Mouse (Mus musculus) retina, postnatal 7 days (tissue): ENCODE data around the gene Sec61a2.

ENCODE experiments used
- DNase-seq: peaks from one replicate; pipeline ENCODE4 v3.0.0-alpha.2; 2012; ENCODE audit warnings: low read depth, low spot score

The Sec61a2 gene

DNA sequence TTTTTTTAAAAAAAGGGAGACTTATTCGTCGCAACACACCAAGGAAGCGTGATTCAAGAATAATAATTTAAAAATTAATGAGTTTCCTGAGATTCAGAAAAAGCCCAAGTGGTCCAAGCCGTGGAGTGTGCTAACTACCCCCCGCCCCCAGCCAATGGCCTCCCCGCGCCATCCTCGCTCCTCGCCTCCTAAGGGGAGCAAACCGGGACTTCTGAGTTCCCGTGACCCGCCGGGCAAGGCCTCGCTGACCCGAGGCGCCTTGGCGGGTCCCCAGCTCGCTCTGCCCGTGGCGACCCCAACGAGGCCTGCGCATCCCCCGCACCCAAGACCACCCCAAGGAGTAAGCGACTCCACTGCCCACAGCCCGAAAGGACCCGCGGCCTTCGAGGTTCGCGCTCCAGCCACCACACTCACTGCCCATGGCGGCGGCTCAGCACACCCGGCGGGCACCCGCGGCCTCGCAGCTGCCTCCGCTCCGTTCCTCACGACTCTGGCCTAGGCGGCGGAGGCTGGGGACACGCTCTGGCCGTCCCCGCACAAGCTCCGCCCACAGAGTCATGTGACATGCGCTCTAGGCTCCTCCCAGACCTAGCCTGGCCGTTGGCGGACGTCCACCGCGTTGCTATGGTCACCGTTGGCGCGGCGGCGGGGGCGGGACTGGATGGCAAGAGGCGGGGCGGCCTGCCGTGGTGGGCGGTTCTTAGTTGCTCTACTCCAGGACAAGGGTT is at the start of gene Sec61a2:
Gene Sec61a2, minus strand, starts transcription at position 590 of the 728 bp plus-strand sequence.
- peak; percentile 96 for DNase-seq

DNA sequence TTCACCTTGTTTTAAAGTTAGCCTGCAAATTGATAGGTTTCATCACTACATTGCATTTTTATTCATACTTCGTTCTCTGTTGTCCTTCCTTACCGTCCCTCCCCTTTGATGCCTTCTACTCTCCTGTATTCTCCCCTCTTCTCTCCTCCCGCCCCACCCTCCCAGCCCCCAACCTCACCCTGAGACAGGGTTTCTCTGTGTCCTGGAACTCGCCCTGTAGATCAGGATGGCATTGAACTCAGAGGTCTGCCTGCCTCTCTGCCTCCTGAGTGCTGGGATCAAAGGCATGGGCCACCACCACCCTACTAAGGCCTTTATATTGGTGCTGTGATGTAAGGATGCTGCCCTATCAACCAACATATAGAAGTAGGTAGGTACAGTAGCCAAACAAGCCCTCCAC is 47.8 kb upstream of the Sec61a2 start:
- DNase-seq = no peak

DNA sequence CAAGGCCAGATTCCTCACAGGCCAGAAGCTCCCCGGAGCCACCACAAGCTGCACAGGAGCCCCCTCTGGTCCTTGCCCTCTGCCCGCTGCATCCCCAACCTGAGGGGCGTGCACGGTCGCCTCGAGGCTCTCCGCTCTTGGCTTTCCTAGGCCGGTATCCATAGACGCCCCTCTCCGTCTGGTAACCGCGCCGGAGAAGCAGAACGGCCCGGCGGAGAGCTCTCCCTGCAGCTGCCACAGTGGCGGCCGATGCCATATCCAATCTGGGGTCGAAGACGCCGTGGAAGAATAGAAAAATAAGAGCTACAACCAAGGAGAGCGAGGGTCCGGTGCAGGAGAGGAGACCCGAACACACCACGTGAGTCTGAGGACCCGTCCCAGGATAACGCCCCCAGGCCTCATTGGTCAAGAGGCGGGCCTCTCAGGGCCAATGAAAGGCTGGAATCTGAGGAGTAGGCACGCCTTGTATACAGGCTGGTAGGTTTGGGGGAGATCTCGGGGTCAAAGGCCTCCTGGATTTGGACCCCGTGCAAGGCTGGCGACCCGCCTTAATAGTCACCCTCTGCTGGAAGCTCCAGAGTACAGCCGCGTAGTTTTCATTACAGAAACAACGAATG is 47.3 kb upstream of the Sec61a2 start, which contains the start of gene Dhtkd1:
Gene Dhtkd1, minus strand, starts transcription at position 377 of the 617 bp plus-strand sequence.
- peak; percentile 14 for DNase-seq

DNA sequence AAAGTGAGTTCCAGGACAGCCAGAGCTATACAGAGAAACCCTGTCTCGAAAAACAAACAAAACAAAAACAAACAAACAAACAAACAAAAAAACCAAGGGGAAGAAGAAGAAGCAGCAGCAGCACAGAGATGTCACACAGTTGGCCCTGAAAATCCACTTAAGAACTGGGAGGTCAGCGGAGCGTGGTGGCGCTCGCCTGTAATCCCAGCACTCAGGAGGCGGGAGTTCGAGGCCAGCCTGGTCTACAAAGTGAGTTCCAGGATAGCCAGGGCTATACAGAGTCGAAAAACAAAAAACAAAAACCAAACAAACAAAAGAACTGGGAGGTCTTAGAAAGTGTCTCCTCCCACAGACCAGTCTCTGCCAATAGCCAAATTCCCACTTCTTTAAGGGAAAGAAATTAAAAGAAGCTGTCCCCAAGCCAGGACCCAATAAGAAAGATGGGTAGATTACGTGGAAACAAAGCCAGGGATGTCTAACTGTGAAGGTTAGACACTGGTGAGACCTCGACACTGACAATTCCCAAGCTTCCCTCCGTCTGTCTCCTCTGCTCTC is 46.7 kb upstream of the Sec61a2 start:
- DNase-seq = no peak

DNA sequence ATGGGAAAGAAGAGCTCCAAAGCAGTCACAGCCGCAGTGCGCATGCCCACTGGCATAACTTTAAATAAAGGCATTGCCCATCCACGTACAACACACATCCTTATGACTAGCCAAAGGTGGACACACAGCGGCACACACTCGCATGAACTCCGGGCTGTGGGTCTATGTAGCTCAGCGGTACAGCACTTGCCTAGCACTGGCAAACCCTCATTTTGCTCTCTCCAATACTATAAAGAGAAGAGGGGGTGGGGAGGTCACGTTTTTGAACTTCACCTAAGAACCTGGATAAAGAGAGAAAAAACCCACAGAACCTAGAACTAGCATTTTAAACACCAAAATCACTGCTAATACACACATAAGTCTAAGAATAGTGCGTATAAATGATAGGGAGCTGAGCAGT is 45.7 kb upstream of the Sec61a2 start:
- DNase-seq = no peak

DNA sequence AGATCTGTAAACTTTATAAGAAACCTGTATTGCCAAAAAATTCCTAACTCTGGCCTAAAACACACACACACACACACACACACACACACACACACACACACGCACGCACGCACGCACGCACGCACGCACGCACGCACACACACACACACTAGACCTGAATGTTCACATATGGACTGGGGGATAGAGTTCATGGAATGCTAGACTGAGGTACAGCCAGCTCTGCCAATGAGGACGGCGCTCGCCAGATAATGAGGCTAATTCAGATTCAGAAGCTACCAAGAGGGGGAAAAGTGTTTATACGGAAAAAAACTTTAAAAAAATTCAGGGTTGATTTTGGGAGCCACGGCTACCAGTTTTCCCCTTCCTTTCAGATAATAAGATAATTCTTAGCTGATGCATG is 44.7 kb upstream of the Sec61a2 start:
- DNase-seq = no peak

DNA sequence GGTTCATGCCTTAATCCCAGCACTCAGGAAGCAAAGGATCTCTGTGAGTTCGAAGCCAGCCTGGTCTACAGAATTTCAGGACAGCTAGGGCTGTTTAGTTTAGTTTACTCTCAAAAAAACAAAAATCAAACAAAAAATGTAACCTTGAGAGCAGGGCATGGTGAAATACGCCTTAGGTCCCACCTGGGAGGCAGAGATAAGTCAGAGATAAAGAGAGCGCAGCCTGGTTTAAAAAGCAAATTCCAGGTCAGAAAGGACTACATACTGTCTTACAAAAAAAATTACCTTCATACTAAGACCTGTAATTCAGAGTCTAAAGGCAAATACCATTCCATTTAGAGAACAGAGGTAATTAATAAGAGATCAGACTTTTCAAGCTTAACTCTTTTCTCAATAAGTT is 44.1 kb upstream of the Sec61a2 start:
- DNase-seq = no peak

DNA sequence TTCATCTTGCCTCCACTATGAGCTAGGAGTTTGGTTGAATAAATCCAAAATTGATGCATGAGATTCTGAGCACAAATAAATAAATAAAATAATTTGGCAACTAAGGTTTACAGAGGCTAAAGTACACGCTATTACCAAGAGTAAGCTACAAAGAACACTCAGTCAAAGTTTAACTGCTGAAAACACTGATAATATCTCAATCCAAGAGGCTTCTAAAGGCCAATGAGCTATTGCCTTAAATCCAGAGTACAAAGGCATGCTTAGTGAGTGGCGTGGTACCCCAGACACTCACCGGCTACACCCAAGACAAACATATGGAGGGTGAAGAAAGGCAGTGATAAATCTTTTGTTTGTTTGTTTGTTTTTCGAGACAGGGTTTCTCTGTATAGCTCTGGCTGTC is 41.3 kb upstream of the Sec61a2 start:
- DNase-seq = no peak

DNA sequence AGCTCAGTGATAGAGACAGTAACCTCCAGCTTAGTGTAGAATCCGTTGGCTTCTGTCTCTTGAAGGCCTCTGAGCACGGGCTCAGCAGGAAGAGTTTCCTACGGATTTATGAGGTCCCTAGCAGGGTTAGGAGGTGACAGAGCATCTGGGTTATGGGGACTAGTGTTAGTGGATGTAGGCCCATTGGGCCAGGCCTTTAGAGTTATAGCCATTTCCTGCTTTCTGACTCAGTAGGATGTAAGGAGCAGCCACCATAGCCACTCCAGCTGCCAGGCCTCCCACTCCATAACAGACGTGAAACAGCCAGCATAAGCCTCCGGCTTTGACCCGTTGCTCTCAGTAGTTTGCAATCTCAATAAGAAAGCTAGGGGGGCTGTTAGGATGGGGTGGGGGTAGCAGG is 40.8 kb upstream of the Sec61a2 start:
- no peak for DNase-seq

DNA sequence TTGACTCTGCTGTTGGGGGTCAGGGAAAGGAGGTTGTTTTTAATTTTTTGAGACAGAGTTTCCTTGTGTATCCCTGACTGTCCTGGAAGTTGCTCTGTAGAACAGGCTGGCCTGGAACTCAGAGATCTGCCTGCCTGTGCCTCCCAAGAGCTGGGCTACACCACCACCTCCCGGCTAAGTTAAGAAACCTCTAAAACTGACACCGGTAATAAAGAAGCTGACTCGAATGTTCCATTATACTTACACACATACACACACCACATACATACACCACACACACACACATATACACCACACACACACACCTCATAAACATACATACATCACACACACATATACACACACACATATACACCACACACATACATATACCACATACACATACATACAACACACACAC is 39.7 kb upstream of the Sec61a2 start:
- no peak for DNase-seq

DNA sequence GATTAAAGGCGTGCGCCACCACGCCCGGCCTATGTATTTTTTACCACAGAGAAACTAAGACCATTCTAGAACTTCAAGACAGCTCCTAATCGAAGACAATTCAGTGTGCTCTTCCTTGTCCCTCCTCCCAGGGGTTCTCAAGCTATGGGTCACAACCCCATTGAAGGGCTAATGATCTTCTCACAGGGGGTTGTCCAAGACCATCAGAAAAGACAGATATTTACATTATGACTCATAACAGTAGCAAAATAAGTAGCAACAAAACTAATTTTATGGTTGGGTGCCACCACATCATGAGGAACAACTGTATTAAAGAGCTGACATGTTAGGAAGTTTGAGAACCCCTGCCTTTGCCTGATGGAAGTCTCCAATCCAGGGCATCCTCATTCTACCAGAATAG is 36.7 kb upstream of the Sec61a2 start:
- DNase-seq = no peak

DNA sequence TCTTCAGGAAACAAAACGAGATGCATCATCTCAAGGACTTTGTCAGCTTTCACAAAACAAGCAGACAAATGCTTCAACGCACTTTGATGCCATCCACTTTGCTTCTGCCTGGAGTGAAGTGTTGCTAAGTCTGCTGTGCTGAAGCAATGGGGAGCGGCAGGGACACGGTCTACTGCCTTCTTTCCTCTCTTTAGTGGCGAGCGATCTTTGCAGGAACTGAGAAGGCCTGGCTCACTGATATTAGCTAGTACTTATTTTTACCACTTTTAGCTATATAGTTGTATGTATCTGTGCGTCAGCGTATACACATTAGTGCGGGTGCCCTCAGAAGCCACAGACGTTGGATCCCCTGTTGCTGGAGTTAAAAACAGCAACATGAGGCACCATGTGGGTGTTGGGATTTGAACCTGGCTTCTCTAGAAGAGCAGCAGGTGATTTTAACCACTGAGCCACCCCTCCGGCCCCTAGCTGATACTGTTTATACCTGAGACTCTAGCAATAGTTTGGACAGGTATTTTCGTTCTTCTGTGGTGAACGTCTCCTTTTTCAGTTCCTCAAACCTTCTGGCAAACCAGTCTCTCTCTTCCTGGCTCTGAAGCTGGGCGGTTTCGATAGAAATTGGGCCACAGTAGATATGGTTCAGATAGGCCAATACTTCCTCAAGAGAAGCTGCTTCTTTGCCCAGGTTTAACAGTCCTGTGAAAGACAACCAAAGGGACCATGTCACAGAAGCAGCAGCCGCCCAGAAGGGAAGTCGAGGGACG is 35.2 kb upstream of the Sec61a2 start:
- no peak for DNase-seq

DNA sequence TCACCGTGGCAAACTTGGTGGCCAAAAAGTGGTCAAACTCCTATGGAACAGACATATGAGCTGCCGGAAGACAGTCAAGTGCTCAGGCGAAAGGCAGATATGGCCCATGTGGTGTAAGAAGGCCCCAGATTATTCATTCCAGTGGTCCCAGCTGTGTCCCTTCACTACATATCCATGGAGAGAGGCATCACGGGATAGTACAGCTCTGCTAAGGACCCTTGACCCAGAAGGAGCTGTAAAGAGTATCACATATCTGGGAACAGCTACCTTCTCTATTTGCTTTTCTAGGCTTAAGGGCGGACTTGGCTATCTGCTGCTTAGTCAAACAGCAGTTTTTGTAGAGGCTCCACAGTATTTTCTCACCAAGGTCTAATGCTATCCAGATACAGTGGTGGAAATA is 34.6 kb upstream of the Sec61a2 start:
- no peak for DNase-seq

DNA sequence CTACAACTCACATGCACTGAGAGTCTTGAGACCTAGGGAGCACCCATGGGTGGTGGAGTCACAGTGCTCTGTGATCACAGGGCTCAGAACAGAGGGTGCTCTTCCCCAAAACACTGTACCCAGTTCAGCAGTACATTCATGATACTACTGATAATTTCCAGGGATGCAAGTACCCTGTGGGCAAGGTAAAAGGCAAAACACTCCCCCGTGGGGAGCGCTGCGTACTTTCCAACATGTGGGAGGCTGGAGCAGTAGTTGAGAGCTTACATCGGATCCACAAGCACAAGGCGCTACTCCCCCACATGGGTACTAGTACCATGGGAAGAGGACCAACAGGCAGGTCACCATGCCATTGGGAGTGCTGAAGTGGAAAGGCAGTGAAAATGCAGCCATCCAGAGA is 32.2 kb upstream of the Sec61a2 start:
- DNase-seq = no peak

DNA sequence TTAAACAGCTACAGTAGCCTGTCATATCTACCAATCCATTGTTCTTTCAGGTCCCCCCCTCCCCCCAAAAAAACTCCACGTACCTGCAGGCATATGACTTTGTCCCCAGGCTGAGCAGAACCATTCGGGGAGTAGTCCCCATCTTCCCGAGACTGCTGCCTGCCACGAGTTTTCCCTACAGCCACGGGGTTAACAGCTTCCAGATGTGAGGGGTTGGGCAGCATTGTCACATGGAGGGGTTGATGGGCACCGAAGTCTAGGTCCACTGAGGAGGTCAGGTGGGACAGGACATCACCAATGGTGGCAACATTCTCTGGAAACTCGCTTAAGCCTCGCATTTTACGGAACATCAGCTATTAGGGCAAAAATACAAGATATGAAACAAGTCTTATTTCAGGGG is 28.6 kb upstream of the Sec61a2 start:
- DNase-seq = no peak

DNA sequence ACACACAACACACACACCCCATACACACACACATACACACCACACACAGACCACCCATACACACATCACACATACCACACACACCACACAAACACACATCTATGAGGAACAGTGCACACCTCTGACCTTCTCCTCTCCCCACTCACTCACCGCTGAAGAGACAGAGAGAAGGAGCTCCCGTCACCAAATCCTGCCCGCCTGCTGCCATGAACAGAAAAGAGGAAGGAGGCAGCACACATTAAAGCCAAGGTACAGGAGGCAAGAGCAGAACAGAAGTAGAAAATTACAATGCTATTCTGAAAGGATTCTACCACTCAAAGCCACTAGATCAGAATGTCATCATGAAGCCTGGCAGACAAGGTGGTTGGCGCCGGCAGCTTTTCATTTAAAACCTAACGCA is 27.6 kb upstream of the Sec61a2 start:
- no peak for DNase-seq

DNA sequence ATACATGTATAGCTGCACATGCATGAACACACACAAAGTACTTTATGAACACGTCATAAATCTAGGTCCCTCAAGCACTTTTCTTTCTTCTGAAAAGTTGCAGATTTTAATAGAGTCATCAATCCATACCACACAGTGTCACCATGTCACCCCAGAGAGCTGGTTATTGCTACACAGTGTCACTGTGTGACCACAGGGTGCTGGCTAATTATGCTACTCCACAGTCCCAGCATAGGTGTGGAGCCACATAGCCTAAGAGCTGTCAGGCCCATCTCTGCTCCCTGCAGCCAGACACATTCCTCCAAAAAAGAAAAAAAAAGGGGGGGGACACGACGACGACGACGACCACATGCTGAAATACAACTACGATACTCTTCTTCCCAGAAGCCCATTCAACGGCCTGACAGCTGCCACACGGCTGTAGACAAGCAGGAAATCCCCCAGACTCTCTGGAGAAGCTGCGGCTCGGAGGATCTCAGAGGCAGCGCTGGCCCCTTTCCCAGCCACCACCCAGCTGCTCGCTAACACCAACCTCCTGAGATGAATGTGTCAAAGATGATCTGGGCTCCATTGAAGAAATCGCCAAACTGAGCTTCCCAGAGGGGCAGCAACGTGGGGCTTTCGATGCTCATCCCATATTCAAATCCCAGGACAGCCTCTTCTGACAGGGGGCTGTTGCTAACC is 16.2 kb upstream of the Sec61a2 start:
- DNase-seq = no peak

DNA sequence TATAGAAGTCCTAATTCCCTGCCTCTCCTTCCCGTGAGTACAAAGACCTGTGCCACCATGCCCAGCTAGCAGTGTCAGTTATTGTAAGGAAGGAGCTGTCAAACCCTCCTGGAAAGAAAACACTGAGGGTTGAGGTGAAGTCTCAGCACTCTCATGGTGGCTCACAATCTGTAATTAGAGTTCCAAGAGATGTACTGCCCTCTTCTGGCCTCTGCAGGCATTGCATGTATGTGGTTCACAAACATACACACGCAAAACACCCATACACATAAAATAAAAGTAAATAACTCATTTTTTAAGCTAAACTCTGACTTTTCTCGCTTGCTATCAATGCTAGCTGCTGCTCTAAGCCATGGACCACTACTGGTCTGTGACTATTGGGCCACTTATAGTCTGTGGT is 11.4 kb upstream of the Sec61a2 start:
- no peak for DNase-seq

DNA sequence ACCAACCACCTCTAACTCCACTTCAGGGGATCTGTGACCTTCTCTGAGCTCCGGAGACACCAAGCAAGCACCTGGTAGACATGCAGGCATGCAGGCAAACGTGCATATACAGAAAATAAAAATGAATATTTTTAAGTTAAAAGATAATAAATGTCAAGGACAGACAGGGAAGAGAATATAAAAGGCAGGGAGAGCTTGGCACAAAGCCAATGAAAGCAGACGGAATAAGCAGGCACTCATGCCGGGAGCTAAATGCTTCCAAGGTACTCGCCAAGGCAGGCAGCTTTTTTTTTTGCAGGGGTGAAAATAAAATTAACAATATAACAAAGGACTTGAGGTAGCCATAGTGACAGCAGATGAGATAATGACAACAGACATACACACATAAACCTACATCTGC is 10.9 kb upstream of the Sec61a2 start:
- DNase-seq = no peak

DNA sequence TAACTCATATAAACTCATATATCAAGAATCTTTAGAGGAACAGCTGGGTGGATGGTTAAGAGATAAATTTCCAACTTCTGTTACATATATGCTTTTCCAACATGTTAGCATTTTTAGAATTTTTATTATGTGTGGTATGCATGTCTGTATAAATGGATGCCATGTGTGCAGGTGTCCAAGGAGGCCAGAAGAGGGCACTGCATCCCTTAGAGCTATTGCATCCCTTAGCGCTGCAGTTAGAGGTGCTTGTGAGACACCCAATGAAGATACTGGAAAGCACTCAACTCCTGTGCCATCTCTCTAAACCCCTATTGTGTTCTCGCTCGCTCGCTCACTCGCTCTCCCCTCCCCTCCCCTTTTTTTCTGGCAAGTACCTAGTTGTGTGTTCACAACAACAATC is 4.9 kb upstream of the Sec61a2 start:
- no peak for DNase-seq

DNA sequence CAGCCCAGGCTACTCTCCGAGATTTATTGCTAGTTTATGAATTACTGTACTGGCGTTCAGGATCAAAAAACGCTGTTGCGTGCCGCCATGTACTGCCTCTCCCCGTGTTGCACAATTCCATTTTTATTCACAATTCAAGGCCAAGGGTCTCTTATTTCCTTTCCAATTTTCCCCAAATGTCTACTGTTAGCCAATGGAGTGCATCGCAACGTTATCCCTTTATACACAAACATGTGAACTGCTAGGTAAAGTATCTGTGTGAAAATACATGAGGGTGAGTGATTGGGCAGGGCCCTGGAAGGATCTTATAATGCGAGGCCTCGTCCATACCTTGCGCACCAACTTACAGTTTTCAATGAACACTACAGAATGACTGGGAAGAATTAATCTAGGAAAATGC is 936 bp downstream of the Sec61a2 start:
- DNase-seq = no peak

DNA sequence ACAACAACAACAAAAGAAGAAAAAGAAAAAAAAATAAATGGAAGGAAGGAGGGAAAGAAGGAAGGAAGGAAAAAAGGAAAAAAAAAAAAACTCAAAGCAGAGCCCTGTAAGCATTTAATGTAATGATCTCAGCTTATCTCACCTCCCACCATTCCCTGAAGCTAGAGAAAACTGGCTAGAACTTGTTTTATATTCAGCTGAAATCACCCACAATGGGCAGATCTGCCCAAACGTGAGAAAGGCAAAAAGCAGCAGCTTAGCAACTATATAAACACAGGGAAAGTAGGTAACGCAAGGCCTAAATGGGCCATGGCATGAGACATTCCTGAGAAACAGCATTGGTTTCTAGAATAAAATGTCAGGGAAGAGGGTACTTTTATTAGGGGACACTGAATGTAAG is 5.8 kb downstream of the Sec61a2 start:
- DNase-seq = no peak
